Mouse (Mus musculus): ENCODE measurements around the gene Akap11. TPM values are rescaled to one million over a fixed set of nuclear protein-coding genes. Genes with fewer than 3 reads are reported as not detected.

The Akap11 gene
- total RNA-seq, 2 experiments from 2014 or later = 37.4 to 40.8 TPM

DNA sequence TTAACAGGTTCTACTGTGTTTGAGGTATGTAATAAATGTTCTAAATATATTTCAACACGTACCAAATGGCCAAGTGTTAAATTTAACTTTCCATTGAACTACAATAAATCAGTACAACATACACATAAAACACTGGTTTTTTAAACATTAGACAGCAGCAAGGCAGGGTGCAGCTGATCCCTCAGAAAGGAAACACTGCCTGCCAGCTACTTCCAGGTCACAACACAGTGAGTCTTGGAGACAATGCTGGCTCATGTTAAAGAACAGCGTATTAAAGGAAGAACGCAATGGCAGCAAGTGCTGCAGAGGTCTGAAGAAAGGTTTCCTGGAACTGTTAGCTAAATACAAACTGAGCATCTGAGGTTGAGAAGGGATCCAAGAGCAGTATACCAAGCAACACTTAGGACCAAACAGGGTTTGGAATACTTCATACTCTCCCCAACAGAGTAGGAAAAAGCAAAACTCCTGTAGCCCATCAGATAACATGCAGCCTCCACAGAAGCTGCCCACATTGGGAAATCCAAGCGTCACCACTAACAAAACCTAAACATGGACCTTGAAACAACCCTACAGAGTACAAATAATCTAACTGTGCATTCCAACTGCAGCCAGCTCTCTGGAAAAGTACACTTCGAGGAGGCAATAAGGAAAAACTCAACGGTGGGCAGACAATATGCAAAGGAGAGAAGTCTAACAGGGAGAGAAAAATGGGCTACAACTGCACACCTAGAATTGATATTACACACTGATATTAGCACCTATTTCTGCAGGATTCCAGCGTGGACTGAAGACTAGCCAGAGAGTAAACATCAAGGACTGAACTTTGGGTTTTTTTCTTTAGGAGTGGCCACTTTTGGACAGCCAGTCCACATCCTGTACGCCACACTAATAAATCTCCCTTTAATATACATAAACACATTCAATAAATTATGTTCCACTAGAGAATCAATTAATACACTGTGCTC, 7.9 kb downstream of the Akap11 start:
- no peak for ATAC-seq (replicated peaks; ENCODE audit: poor library complexity)

DNA sequence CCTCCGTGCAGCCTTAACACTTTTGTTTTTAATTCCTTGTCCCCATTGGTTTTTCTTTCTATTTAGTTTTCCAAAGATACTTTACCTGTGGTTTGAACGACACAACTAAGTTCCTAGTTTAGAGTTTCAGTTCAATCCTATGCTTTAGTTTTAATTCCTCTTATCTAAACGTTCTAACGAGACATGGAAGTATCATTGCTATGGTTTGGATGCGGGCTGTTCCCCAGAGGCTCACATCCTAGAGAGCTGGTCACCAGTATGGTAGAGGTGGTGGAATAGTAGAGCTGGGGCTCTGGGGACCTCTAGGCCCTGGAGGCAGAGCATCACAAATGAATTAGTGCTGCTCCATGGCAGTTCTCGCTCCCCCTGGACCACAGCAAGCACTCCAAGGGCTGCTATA, 9.7 kb downstream of the Akap11 start:
- peak; percentile 54 for ATAC-seq (replicated peaks; ENCODE audit: poor library complexity)

DNA sequence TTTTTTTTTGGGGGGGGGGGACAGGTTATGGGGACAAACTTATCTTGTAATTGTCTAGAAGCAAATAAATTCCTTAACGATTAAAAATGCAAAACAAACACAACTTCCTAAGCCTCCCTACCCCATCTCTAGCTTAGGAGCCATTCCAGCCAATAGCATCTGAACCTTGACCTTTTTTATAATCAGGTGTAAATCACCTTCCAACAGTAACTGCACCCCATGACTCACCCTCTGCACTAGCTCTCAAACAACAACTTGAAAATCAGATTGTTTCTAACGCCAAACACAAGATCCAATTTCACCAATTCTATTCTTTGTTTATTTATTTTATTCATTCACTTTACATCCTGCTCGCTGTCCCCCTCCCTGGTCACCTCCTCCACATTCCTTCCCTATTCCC, 10.1 kb downstream of the Akap11 start:
- no peak for ATAC-seq (replicated peaks; ENCODE audit: poor library complexity)

DNA sequence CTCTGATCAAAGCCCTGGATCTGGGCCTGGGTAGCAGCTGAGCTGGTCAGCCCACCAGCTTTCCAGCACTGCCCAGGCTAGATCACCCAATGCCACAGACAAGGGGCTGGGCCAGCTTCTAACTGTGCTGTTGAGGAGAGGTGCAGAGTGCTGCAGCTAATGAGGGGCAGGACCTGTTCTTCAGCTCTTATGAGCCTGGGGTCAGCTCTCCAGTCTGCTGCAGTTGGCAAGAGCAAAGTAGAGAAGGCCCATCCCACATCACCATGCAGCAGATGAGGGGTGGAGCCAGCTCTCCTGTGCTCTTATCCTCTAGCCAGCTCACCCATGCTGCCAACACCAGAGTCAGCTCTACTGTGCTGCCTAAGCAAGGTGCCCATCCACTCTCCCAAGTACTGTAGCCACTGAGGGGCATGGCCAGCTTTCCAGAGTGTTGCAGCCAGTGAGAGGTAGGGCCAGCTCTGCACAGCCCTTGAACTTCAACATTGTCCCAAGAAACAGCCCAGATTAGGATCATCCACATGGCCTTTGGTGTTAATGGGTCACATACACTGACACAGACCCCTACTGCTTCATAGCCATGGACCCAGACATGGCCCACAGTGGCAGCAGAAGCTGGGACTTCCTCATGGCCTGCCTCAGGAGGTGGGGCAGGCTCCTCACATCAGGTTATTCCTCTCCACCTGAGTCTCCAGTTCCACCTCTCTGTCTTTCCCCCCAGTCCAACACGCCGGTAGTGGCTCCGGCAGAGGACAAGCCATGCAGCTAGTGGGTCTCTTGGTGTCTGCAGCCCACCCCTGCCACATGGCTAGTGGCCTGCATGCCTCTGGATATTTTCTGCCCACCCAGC, 10.8 kb downstream of the Akap11 start:
- peak; percentile 91 for ATAC-seq (replicated peaks; ENCODE audit: poor library complexity)

DNA sequence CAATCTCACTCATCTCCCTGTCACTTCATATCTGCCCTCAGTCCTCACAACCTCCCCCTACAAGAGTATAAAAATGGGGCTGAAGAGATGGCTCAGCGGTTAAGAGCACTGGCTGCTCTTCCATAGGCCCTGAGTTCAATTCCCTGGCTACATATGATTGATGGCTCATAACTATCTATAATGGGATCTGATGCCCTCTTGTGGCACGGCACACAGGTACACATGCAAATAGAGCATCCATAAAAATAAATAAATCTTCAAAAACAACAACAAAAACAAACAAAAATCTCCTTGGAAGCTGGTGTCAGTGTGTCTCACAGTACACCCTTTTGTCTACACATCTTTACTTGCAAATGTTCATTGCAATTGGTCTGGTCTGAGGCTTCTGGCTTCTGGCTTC, 11.5 kb downstream of the Akap11 start:
- ATAC-seq (replicated peaks; ENCODE audit: poor library complexity) = 0 out of 2 replicates have a peak, but pooled peaks have one; percentile 41

DNA sequence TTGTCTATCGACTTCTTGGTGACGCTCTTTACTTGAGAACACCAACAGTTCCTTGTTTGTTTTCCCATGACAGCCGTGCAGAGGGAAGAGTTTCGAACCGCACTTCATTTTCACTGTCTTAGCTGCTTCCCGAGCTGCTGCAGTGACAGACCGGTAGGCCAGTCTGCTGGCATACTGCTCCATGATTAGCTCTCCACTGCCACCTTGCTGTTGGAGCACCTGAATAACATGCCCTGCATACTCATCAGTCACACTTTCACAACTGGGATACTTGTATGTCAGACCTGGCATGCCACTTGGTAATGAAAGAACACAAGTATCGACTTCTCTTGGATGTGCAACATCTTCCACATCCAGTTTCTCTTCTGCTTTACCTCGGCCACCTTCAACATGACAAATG, 25.9 kb downstream of the Akap11 start:
- peak; percentile 80 for ATAC-seq (replicated peaks; ENCODE audit: poor library complexity)

DNA sequence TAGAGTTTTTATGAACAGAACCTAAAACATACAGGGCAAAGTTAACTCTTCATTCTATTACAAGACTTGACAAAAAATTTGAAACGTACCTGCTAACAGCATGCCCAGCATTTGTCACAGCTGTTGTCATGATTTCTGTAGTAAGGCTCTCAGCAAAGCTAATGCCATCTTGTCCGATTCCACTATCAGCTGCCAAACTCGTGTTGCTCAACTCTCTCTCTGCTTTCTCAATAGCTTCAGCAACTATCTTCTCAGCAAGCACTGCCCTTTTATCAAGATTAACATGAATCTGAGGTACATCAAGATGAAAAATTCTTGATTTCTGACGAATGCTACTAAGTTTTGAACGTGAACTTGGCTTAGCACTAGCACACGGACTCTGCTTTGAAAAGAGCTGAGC, 26.8 kb downstream of the Akap11 start:
- ATAC-seq (replicated peaks; ENCODE audit: poor library complexity) = no peak

DNA sequence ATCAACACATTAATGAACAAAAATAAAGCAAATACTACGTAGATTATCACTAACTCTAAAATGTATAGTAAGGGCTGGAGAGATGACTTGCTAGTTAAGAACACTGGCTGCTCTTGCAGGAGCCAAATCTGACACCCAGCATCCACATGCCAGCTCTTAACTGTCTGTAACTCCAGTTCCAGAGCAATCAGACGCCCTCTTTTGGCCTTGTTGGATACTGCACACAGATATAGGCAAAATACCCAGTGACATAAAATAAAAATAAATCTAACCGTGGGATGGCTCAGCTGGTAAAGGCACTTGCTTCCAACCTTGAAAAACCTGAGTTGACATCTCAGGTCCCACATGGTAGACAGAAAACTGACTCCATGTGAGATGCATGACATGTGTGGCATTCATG, 36.0 kb downstream of the Akap11 start:
- ATAC-seq (replicated peaks; ENCODE audit: poor library complexity) = 0 out of 2 replicates have a peak, but pooled peaks have one; percentile 43

DNA sequence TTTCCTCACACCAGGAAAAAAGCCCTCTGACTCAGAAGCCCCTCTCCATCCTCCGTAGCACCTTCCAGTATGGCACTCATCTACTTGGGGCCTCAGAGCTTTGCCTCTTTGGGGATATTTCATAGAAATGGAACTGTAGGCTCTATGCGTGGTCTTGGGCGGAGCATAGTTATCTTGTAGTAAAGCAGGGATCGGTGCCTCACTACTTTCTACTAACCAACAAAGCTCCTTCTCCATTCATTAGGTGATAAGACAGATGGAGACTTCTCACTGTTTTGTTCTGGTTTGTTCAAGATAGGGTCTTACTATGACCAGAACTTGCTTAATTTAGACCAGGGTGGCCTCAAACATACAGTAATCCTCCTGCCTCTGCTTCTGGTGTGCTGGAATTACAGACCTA, 39.9 kb downstream of the Akap11 start:
- ATAC-seq (replicated peaks; ENCODE audit: poor library complexity) = peak; percentile 64

DNA sequence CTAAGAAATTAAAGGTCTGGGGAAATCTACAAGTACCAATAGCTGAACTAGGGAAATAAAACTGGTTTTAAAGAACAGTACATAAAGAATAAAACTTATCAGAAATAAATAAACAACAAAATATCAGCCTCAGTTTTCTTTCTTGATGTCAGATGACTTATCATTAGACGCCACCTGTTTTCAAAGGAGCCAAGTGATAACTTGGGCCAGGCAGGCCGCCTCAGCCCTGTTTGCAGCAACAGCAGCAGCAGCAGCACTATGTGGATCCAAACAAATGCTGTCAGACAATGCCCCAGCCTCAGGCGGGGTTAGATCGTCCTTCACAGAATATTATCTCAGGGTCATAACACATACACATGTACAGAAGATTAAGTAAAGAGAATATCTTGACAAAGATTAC, 41.4 kb downstream of the Akap11 start:
- ATAC-seq (replicated peaks; ENCODE audit: poor library complexity) = peak; percentile 78

DNA sequence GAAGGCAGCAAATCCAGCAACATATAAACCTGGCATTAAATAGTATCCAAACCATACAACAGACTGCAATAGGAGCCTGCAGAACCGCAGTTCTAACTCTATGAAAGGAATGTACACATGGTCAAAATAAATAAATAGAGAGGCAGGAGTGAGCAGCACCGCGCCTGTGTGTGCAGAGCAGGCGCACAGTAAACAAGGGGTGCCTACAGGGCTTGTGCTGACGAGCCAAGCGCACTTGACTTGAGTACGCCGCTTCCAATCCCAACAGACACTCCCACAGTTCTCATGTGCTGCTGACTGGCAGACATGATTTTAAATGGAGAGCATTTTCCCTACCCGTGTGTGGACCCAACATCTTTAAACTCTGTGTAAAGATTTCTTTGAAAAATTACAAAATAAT, 44.0 kb downstream of the Akap11 start:
- ATAC-seq (replicated peaks; ENCODE audit: poor library complexity) = no peak

DNA sequence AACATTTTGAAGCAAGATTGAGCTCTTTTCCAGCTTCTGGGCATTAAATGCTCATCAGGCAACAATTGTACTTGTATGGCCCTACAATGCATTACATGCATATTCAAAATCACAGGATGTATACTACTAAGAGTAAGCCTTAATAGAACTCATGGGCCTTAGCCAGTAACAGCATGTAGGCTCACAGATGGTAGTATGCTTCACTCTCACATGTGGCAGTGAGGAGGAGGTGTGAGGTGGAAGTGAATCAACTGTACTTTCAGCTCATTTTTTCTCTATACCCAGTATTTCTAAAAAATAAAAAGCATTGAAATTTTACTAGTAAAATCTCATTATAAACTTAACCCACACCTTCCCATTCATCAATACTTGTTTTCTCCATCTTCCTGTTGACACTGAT, 45.2 kb downstream of the Akap11 start:
- no peak for ATAC-seq (replicated peaks; ENCODE audit: poor library complexity)

DNA sequence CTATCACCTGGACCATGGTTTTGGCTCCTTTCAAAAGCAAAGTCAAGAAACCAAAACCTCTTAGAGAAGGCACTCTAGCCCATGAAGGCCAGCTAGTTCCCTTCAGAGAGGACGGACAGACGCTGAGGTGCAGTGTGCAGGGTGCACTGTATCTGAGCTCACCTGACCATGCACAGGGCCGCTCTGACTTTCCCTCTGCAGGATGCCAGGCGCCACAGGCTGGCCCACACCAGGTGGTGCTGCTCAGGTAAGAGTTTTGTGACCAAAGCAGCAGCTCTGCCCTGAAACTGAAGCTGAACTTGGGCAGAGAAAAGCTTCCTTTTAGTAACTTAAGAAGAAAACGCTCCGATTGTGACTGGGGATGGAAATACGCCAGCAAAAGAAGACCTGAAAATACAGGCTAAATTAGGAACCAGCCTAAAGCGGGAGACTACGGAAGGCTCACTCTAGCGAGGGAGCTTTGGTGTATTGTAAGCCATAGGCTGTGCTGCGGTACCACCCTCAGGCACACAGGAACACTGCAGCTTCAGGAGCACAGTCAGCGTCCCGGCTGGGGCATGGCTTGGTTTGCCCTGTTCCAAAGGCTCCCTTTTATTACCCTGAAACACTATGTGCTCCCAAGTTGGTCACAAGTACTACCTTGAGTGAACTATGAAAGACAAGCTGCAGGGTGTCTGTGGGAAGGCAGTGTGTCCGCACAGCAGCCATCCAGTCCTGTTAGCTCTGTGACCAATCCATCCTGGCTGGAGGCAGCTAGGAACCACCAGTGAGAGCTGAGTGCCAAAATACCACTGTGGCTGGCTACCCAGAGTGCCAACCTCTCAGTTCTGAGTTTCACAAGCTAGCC, 54.0 kb downstream of the Akap11 start:
- ATAC-seq (replicated peaks; ENCODE audit: poor library complexity) = peak; percentile 100

DNA sequence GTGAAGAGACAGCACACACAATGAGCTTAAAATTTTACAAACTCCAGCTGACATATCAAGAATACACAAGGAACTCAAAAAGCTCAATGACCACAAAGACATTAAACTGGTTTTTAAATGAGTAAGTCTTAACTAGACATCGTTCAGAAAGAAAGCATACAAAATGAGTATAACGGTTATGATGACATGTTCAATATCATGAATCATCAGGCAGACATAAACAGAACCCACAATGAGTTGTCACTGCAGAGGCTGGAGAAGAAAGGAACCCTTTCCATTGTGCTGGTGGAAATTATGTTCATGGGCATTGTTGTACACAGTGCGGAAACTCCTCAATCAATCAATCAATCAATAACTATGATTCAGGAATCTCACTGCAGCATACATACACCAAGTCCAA, 62.5 kb downstream of the Akap11 start:
- no peak for ATAC-seq (replicated peaks; ENCODE audit: poor library complexity)

DNA sequence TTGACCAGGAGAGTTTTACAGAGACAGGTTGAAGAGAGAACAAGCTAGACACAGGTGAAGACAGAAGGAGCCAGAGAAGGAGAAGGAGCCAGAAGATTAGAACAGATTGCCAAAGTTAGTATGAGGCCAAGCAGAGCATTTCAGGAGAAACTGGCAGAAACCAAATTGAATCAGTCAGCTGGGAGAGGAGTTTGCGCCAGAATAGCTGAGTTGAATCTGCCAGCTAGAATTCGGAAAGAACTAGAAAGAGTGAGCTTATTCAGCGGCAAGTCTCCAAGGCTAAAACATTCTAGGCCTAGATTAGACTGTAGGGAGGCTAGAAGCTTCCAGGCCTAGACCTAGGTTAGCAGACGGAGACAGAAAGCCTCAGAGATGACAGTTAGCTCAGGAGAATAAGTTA, 65.9 kb downstream of the Akap11 start:
- ATAC-seq (replicated peaks; ENCODE audit: poor library complexity) = no peak

DNA sequence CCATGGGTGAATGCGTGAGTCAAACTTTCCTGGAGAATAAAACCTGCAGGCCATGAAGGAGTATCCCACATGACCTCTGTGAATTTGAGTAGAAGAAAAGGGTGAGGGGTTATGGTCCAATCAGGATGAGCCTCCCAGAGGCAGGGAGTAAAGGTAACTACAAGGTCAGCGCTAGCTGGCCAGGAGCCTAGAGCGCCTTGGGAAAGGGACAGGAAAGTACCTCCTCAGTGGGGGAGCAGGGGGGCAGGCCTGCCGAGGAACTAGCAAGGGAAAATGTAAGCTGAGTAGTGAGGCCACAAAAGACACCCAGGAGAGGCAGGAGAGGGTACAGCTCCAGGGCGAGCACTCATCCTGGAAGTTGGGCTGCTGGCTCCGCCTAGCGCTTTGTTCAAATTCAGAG, 67.6 kb downstream of the Akap11 start:
- ATAC-seq (replicated peaks; ENCODE audit: poor library complexity) = no peak

DNA sequence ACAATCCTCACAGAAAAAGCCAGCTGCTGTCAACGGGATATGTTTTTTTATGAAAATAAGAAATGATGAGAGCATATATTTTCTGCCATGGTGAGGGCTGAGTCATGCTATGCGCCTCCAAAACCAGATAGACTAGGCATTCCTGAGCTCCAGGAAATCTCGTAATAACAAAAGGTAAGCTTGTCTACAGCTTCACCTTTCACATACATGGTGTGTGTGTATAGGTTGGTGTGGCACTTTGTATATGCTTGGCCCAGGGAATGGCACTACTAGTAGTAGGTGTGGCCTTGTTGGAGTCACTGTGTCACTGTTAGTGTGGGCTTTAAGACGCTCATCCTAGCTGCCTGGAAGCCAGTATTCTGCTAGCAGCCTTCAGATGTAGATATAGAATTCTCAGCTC, 68.6 kb downstream of the Akap11 start:
- ATAC-seq (replicated peaks; ENCODE audit: poor library complexity) = no peak

DNA sequence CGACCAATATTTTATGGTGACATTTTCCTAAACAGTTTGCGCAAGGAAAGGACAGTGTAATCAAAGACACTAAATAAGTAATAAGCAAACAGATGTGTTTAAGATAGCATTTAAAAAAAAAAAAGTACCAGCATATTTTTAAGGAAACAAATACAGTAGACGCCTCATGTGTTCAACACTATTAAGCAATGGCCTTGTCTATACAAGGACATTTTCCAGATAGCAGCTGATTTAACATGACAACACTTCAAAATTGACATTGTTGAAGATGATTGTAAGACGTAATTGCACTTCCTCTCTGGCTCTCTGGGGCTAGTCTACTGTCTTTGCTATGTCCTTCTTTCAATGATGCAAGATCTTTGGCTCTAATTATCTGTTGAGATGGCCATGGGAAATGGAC, 72.3 kb downstream of the Akap11 start:
- peak; percentile 34; the same call in 1 of the 2 replicates for ATAC-seq (replicated peaks; ENCODE audit: poor library complexity)

DNA sequence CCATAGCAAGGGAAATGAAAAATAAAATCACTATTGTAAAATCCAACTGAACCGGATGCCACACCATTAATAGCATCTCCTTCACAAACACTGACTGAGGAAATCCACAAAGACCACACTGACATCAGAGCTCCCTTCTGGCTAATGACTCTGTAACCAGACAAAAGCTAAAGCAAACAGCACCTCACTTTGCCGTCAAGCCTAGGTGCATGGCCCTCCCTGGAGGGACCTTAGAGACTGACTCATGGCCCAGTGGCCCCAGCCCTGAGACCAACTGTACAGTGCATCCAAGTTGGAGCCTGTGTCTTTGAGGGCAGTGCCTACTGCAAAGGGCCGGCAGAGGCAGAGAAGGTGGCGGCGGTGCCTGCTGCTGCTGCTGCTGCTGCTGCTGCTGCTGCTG, 77.5 kb downstream of the Akap11 start:
- peak; percentile 65 for ATAC-seq (replicated peaks; ENCODE audit: poor library complexity)

DNA sequence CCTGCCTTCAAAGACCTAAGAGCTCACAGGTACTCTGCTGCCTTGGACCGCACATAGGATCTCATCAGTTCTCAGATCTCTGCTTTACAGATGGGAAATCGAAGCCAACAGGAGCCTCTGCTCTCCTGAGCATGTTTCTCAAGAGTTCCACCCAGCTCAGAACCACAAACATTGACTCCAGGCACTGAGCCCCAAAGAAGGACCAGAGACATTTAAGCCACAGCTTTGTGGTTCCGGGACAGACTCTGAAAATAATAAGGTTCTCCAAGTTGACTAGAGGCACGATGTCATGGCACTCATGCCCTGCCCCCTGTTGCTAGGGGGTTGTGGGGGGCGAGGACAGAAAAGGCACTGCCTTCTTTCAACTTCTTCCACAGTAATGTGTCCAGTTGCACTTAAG, 77.9 kb downstream of the Akap11 start:
- ATAC-seq (replicated peaks; ENCODE audit: poor library complexity) = peak; percentile 37

DNA sequence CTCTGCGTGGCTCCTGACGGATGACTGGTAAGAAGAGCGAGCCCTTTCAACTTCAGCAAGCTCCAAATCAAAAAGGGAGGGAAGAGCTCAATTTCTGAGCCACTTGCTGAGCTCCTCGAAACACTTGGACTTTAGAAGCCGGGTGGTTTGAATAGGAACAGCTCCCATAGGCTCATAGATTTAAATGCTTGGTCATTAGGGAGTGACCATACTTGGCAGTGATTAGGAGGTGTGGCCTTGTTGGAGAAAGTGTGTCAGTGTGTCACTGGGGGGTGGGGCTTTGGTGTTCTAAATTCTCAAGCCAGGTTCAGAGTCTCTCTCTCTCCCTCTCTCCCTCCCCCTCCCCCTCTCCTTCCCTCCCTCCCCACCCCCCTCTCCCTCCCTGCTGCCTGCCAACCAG, 81.6 kb downstream of the Akap11 start:
- no peak for ATAC-seq (replicated peaks; ENCODE audit: poor library complexity)
